Mouse (Mus musculus) E14TG2a.4 (cell line): Measurements from ENCODE around the gene E130308A19Rik.

Source experiments
- H3K27me3 ChIP-seq: 2 replicates; pipeline ENCODE4 v1.6.1; 2014; ENCODE audit warnings: low read length, control low read depth; ENCODE audit not compliant: insufficient read depth
- H3K36me3 ChIP-seq: 2 replicates; pipeline ENCODE4 v1.6.1; 2014; ENCODE audit warnings: low read length, control low read depth; ENCODE audit not compliant: insufficient read depth
- H3K4me1 ChIP-seq: replicated peaks from 2 replicates; pipeline ENCODE4 v1.6.1; 2014; ENCODE audit warnings: low read depth, low read length, control low read depth
- H3K4me3 ChIP-seq: replicated peaks from 2 replicates; pipeline ENCODE4 v1.5.1; 2014; ENCODE audit warnings: mild to moderate bottlenecking, low read length
- H3K9me3 ChIP-seq: 2 replicates; pipeline ENCODE4 v1.6.1; 2014; ENCODE audit warnings: low read length, control low read depth
- CTCF ChIP-seq: conservative IDR thresholded peaks from 2 replicates; pipeline ENCODE4 v1.5.1; 2014; ENCODE audit warnings: low read length
- NANOG ChIP-seq: IDR thresholded peaks from 2 replicates; pipeline ENCODE4 v1.6.1; 2014; ENCODE audit warnings: borderline replicate concordance, low read length, mixed read lengths
- POU5F1 ChIP-seq: IDR thresholded peaks from 2 replicates; pipeline ENCODE4 v1.6.1; 2014; ENCODE audit warnings: low read length, borderline replicate concordance

The E130308A19Rik gene

GRCm38 (mm10) chr4:59644992-59645391 is 19.0 kb downstream of the E130308A19Rik start:
- H3K4me3 ChIP-seq, result no peak overlapping the region
- no peaks in the 10 kb centered on the region; the same call in 1 of the 2 replicates for H3K4me1 ChIP-seq
- H3K9me3 ChIP-seq, result no peaks in the 10 kb centered on the region
- H3K36me3 ChIP-seq, result no peaks in the 10 kb centered on the region
- TF ChIP-seq POU5F1 (no peak), CTCF (no peak), NANOG (no peak)
- H3K27me3 ChIP-seq, result no peaks in the 10 kb centered on the region

GRCm38 (mm10) chr4:59645610-59646009 is 19.6 kb downstream of the E130308A19Rik start:
- no peaks in the 10 kb centered on the region for H3K36me3 ChIP-seq
- H3K4me3 ChIP-seq, result no peak overlapping the region
- no peaks in the 10 kb centered on the region for H3K27me3 ChIP-seq
- H3K9me3 ChIP-seq, result no peaks in the 10 kb centered on the region
- TF ChIP-seq CTCF (no peak), POU5F1 (no peak)
- H3K4me1 ChIP-seq, result no peaks in the 10 kb centered on the region; the same call in 1 of the 2 replicates

GRCm38 (mm10) chr4:59646020-59646696 is 20.1 kb downstream of the E130308A19Rik start:
- H3K4me3 ChIP-seq, result no peak overlapping the region
- TF ChIP-seq CTCF (no peak), POU5F1 (no peak), NANOG (no peak)

GRCm38 (mm10) chr4:59649119-59649518 is 23.1 kb downstream of the E130308A19Rik start:
- Histone ChIP-seq H3K27me3 (no peaks in the 10 kb centered on the region), H3K4me3 (no peak overlapping the region), H3K36me3 (no peaks in the 10 kb centered on the region), H3K9me3 (no peaks in the 10 kb centered on the region), H3K4me1 (no peaks in the 10 kb centered on the region; the same call in 1 of the 2 replicates)
- no peak for TF ChIP-seq CTCF
- TF ChIP-seq POU5F1, result no peak
- TF ChIP-seq NANOG, result no peak

More at GRCm38 (mm10) chr4:59646020-59646696, 20.1 kb downstream of the E130308A19Rik start:
- Histone ChIP-seq H3K27me3 (no peaks in the 10 kb centered on the region), H3K9me3 (no peaks in the 10 kb centered on the region), H3K4me1 (no peaks in the 10 kb centered on the region; the same call in 1 of the 2 replicates), H3K36me3 (no peaks in the 10 kb centered on the region)

- H3K4me1 ChIP-seq, result peaks cover 4% of the 10 kb centered on the region
- no peak overlapping the region for H3K4me3 ChIP-seq
- H3K36me3 ChIP-seq, result no peaks in the 10 kb centered on the region
- no peaks in the 10 kb centered on the region for H3K9me3 ChIP-seq
- TF ChIP-seq NANOG (no peak), CTCF (no peak), POU5F1 (no peak)
- no peaks in the 10 kb centered on the region for H3K27me3 ChIP-seq
These were observed 26.2 kb downstream of the E130308A19Rik start for GRCm38 (mm10) chr4:59652166-59652681.

GRCm38 (mm10) chr4:59656061-59656642 is 30.1 kb downstream of the E130308A19Rik start:
- no peak overlapping the region for H3K4me3 ChIP-seq
- no peaks in the 10 kb centered on the region for H3K36me3 ChIP-seq
- TF ChIP-seq NANOG, result no peak
- H3K4me1 ChIP-seq, result peaks cover 4% of the 10 kb centered on the region
- H3K27me3 ChIP-seq, result no peaks in the 10 kb centered on the region
- H3K9me3 ChIP-seq, result no peaks in the 10 kb centered on the region

- peaks cover 5% of the 10 kb centered on the region; the same call in 1 of the 2 replicates for H3K4me1 ChIP-seq
- 0 out of 2 replicates have a peak, but pooled peaks cover 4% of the 10 kb centered on the region for H3K36me3 ChIP-seq
- no peaks in the 10 kb centered on the region; the same call in 1 of the 2 replicates for H3K9me3 ChIP-seq
- H3K4me3 ChIP-seq, result no peak overlapping the region
- H3K27me3 ChIP-seq, result no peaks in the 10 kb centered on the region
- TF ChIP-seq NANOG (no peak), CTCF (no peak), POU5F1 (no peak)
These were observed 36.2 kb downstream of the E130308A19Rik start for GRCm38 (mm10) chr4:59662163-59662562.

GRCm38 (mm10) chr4:59663451-59663850 is 37.4 kb downstream of the E130308A19Rik start:
- TF ChIP-seq POU5F1 (no peak), NANOG (no peak), CTCF (no peak)
- H3K4me1 ChIP-seq, result peaks cover 5% of the 10 kb centered on the region; the same call in 1 of the 2 replicates
- no peaks in the 10 kb centered on the region for H3K27me3 ChIP-seq
- H3K36me3 ChIP-seq, result 0 out of 2 replicates have a peak, but pooled peaks cover 4% of the 10 kb centered on the region
- no peaks in the 10 kb centered on the region; the same call in 1 of the 2 replicates for H3K9me3 ChIP-seq
- no peak overlapping the region for H3K4me3 ChIP-seq
